Mouse (Mus musculus) intestine, embryonic 14.5 days (tissue): ENCODE measurements around the gene Yrdc. TPM values are rescaled to one million over a fixed set of nuclear protein-coding genes. Genes with fewer than 3 reads are reported as not detected.

ENCODE experiments used
- ATAC-seq: fragments of 200-750 bp; cut with Nextera tagmentation; replicated peaks from 2 replicates; pipeline ENCODE4 v1.8.0; 2017; ENCODE audit warnings: low read depth, moderate number of reproducible peaks, moderate TSS enrichment, moderate library complexity; ENCODE audit not compliant: low FRiP score, low TSS enrichment
- DNase-seq: peaks from one replicate; pipeline ENCODE4 v3.0.0-alpha.2; 2018; ENCODE audit warnings: low spot score
- H3K27ac ChIP-seq: fragments of 300-500 bp; sonication (generic); 2 replicates; pipeline ENCODE4 v1.5.1; 2014; ENCODE audit warnings: low read depth, mild to moderate bottlenecking, control low read depth
- H3K27me3 ChIP-seq: fragments of 300-500 bp; sonication (generic); replicated peaks from 2 replicates; pipeline ENCODE4 v1.6.1; 2014; ENCODE audit warnings: low read length, control low read depth; ENCODE audit not compliant: control insufficient read depth, insufficient read depth
- H3K36me3 ChIP-seq: fragments of 300-500 bp; sonication (generic); 2 replicates; pipeline ENCODE4 v1.6.1; 2014; ENCODE audit warnings: low read length, control low read depth; ENCODE audit not compliant: control insufficient read depth, insufficient read depth
- H3K4me1 ChIP-seq: fragments of 300-500 bp; sonication (generic); replicated peaks from 2 replicates; pipeline ENCODE4 v1.6.1; 2014; ENCODE audit warnings: low read length, control low read depth, mixed read lengths; ENCODE audit not compliant: control insufficient read depth, insufficient read depth
- H3K4me2 ChIP-seq: fragments of 300-500 bp; sonication (generic); 2 replicates; pipeline ENCODE4 v1.6.1; 2014; ENCODE audit warnings: low read length
- H3K4me3 ChIP-seq: fragments of 300-500 bp; sonication (generic); 2 replicates; pipeline ENCODE4 v1.5.1; 2014; ENCODE audit warnings: low read depth, low read length, control low read depth, mixed read lengths
- H3K9ac ChIP-seq: fragments of 300-500 bp; sonication (generic); 2 replicates; pipeline ENCODE4 v1.6.1; 2014; ENCODE audit warnings: mild to moderate bottlenecking, low read length
- H3K9me3 ChIP-seq: fragments of 300-500 bp; sonication (generic); 2 replicates; pipeline ENCODE4 v1.6.1; 2016; ENCODE audit warnings: low read length, control low read depth; ENCODE audit not compliant: control insufficient read depth
- WGBS: fragments of 180-500 bp; shearing (Covaris S2); extraction: QIAGEN DNeasy Blood & Tissue Kit; methylation state at CpG from one replicate; pipeline ENCODE4 v1.1.7; 2014; 5-methylcytosine and 5-hydroxymethylcytosine counted together
- polyA plus RNA-seq: library from polyadenylated mRNA; unstranded; fragments of >200 nt; fragmentation: Nextera tagmentation; extraction: Ambion mirVana; gene quantifications from 2 replicates; pipeline ENCODE4 v1.2.1, GENCODE M21; 2014

Gene Yrdc
- polyA plus RNA-seq, 1 experiment from 2014 or later = 41.7 TPM

DNA sequence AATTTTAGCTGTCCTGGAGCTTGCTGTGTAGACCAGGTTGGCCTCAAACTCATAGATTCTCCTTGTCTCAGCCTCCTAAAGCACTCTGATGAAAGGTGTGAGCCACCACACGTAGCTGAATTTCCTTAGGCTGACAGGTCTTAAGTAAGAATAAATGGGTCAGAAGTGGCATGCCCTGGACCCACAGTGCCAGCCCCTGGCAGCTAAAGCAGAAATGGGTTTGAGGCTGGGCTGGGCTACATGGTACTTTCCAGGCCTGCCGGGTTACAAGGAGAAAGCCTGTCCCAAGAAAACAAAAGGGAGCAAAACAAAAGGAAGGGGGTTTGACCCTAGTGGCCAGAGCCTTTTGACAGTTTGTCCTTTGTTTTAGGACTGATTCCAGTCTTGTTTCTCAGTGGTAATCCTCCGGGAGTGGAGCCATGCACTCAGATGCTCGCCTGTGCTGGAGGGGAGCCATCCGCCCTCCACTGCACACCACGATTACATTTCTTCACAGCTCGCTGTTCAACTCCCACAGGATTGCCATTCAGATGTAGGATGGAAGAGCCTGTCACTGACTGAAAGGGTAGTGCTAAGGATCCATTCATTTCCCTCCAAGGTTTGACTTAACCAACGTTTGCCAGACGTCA is 39.0 kb upstream of the Yrdc start:
- Histone ChIP-seq H3K27ac (no peak overlapping the region), H3K9ac (no peak overlapping the region), H3K36me3 (peaks cover 31% of the 10 kb centered on the region), H3K4me2 (no peak overlapping the region), H3K9me3 (no peaks in the 10 kb centered on the region), H3K4me3 (no peak overlapping the region), H3K27me3 (no peaks in the 10 kb centered on the region), H3K4me1 (no peaks in the 10 kb centered on the region)
- ATAC-seq (no peak), DNase-seq (no peak)
- WGBS = 71% methylated on average over 9 of the region's 9 CpGs

DNA sequence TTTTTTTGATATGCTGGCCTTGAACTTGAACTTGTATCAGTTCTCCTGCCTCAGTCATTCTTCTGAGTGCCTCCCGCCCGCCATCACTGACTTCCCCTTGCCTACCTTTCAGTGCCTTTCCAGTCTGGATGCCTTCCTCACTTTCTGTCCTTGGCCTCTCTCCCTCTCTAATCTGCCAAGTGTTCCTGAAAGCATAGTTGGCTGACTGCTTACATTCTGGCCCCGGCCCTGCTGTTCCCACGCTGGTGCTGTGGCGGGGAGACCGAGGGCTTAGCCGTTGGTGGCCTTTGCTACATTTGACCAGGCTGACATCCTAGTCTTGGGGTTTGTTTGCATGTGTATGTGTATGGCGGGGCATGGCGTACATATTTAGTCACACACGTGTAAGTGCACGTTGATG is 34.6 kb upstream of the Yrdc start:
- ATAC-seq = no peak
- Histone ChIP-seq H3K9ac (no peak overlapping the region), H3K4me3 (no peak overlapping the region), H3K36me3 (peaks cover 24% of the 10 kb centered on the region), H3K4me2 (no peak overlapping the region), H3K9me3 (no peaks in the 10 kb centered on the region), H3K27ac (no peak overlapping the region), H3K27me3 (no peaks in the 10 kb centered on the region), H3K4me1 (no peaks in the 10 kb centered on the region)
- 93% methylated on average over 11 of the region's 11 CpGs for WGBS
- no peak for DNase-seq

DNA sequence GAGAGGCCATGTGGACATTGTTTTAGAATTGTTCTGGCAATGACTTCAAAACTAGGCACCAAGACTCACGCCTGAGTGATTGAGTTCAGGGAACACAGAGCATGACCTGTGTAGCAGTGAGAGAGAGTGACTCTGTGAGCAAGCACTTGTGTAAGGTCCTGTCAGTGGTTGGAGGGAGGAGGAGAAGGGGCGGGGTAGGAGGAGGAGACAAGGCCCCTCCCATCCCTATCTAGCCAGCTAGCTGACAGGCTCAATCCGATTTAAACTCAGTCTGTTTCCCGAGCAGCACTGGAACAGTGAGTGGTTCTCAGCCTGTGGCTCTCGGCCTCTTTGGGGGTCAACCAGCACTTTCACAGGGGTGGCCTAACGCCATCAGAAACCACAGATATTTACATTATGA is 32.7 kb upstream of the Yrdc start:
- H3K9me3 ChIP-seq = no peaks in the 10 kb centered on the region
- H3K4me3 ChIP-seq = no peak overlapping the region
- no peaks in the 10 kb centered on the region for H3K27me3 ChIP-seq
- H3K4me2 ChIP-seq = no peak overlapping the region
- no peaks in the 10 kb centered on the region for H3K4me1 ChIP-seq
- DNase-seq = peak; percentile 61
- peak; percentile 82 for ATAC-seq
- no peak overlapping the region for H3K9ac ChIP-seq
- WGBS = 28% methylated on average over 6 of the region's 6 CpGs
- peaks cover 37% of the 10 kb centered on the region for H3K36me3 ChIP-seq
- H3K27ac ChIP-seq = no peak overlapping the region

DNA sequence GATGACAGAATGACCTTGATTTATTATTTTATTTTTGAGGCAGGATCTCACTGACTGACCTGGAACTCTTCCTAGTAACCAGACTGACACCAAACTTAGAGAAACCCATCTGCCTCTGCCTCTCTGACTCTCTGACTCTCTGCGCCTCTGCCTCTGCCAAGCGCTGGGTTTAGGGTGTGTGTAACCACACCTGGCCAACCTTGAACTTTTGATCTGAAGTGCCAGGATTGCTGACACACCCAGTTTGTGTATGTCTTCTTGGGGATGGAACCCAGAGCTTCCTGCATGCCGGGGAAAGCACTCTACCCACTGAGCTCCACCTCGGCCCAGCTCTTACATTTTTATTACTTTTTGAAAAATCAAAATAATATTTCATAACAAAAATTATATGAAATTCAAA is 31.6 kb upstream of the Yrdc start:
- H3K9me3 ChIP-seq = no peaks in the 10 kb centered on the region
- no peaks in the 10 kb centered on the region for H3K27me3 ChIP-seq
- no peak overlapping the region for H3K4me2 ChIP-seq
- no peak overlapping the region for H3K9ac ChIP-seq
- no peak for ATAC-seq
- no peak for DNase-seq
- no peak overlapping the region for H3K4me3 ChIP-seq
- H3K27ac ChIP-seq = no peak overlapping the region
- H3K36me3 ChIP-seq = peaks cover 47% of the 10 kb centered on the region
- H3K4me1 ChIP-seq = no peaks in the 10 kb centered on the region
- WGBS = 88% methylated on average over 4 of the region's 4 CpGs

DNA sequence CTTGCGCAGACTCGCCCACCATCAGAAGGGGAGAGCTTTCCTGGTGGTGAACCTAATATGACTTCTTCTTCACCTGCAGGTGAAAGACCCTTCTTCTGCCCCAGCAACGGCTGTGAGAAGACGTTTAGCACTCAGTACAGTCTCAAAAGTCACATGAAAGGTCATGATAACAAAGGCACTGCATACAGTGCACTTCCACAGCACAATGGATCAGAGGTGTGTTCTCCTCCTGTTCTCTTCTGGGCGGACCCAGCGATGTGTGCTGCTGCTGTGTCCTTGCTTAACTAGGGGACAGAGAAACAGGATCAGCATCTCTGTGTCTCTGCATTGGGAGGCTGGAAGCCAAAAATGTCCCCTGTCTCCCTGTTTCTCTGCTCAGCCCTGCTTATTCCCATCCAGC is 25.5 kb upstream of the Yrdc start:
- Histone ChIP-seq H3K27ac (no peak overlapping the region), H3K4me2 (no peak overlapping the region), H3K36me3 (peaks cover 72% of the 10 kb centered on the region), H3K27me3 (no peaks in the 10 kb centered on the region), H3K4me3 (no peak overlapping the region), H3K9me3 (no peaks in the 10 kb centered on the region), H3K9ac (no peak overlapping the region), H3K4me1 (no peaks in the 10 kb centered on the region)
- 92% methylated on average over 6 of the region's 6 CpGs for WGBS
- DNase-seq = no peak
- no peak for ATAC-seq

DNA sequence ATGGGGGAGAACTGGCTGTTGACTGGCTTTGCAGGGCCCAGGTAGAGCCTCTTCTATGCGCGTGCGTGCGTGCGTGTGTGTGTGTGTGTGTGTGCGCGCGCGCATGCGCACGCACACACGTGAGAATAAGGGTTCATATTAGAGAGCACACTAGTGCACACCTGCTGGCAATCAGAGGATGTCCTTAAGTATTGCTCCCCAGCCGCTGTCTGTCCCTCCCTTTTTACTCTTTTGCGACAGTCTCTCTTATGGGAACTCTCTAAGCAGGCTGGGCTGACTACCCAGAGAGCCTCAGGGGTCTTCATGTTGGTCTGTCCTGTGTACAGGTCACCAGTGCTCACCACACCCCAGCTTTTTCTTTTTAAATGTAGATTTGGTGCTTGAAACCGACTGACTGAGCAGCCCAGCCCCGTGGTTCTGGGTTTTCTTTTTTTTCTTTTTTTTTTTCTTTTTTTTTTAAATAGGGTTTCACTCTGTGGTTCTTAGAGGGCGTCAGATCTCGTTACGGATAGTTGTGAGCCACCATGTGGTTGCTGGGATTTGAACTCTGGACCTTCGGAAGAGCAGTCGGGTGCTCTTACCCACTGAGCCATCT is 25.0 kb upstream of the Yrdc start:
- H3K4me2 ChIP-seq = no peak overlapping the region
- no peak overlapping the region for H3K27ac ChIP-seq
- DNase-seq (no peak), ATAC-seq (no peak)
- H3K9me3 ChIP-seq = no peaks in the 10 kb centered on the region
- H3K4me3 ChIP-seq = no peak overlapping the region
- H3K36me3 ChIP-seq = peaks cover 71% of the 10 kb centered on the region
- H3K27me3 ChIP-seq = no peaks in the 10 kb centered on the region
- 94% methylated on average over 21 of the region's 21 CpGs for WGBS
- H3K9ac ChIP-seq = no peak overlapping the region
- H3K4me1 ChIP-seq = no peaks in the 10 kb centered on the region

DNA sequence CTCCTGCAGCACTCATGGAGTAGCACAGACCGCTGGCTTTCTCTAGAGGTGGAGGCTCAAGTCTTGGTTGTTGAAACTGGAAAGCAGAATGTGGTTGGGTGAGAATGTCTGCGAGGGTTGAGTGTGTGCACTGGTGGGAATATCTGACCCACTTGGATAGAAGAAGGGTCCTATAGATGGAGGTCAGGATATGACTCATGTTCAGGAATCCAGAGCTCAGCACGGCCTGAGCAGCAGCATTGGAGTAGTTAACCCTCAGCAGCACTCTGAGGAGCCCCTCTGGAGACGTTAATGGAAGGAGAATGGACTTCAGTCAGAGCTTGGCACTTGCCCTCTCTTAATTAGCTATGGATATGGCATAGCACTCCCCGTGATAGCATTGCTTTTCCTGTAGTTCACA is 20.8 kb upstream of the Yrdc start:
- Histone ChIP-seq H3K4me2 (no peak overlapping the region), H3K9me3 (no peaks in the 10 kb centered on the region), H3K4me3 (no peak overlapping the region), H3K27ac (no peak overlapping the region), H3K36me3 (peaks cover 46% of the 10 kb centered on the region), H3K9ac (no peak overlapping the region), H3K27me3 (no peaks in the 10 kb centered on the region), H3K4me1 (no peaks in the 10 kb centered on the region)
- ATAC-seq (no peak), DNase-seq (no peak)
- 70% methylated on average over 5 of the region's 5 CpGs for WGBS

DNA sequence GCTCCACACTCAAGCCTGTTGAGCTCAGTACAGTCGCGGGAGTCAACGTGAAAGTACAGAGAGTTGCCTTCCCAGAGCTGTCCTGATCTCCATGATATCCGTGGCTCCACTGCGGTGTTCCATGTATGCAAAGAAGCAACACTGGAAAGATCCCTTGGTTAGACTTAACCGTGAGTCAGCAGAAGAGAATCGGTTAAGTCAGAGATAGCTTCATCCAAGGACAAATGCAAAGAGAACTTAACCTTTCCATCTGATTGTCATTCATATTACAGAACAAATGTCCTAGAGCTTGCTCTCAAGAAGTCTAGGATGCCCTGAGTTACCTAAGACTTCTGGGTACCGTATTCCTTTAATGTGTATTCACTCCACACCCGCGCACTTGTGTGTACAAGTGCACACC is 17.7 kb upstream of the Yrdc start:
- H3K36me3 ChIP-seq = peaks cover 43% of the 10 kb centered on the region
- no peaks in the 10 kb centered on the region for H3K9me3 ChIP-seq
- ATAC-seq = no peak
- WGBS = 94% methylated on average over 10 of the region's 10 CpGs
- H3K4me2 ChIP-seq = no peak overlapping the region
- H3K4me3 ChIP-seq = no peak overlapping the region
- DNase-seq = no peak
- no peak overlapping the region for H3K9ac ChIP-seq
- no peak overlapping the region for H3K27ac ChIP-seq
- H3K4me1 ChIP-seq = no peaks in the 10 kb centered on the region
- H3K27me3 ChIP-seq = no peaks in the 10 kb centered on the region

DNA sequence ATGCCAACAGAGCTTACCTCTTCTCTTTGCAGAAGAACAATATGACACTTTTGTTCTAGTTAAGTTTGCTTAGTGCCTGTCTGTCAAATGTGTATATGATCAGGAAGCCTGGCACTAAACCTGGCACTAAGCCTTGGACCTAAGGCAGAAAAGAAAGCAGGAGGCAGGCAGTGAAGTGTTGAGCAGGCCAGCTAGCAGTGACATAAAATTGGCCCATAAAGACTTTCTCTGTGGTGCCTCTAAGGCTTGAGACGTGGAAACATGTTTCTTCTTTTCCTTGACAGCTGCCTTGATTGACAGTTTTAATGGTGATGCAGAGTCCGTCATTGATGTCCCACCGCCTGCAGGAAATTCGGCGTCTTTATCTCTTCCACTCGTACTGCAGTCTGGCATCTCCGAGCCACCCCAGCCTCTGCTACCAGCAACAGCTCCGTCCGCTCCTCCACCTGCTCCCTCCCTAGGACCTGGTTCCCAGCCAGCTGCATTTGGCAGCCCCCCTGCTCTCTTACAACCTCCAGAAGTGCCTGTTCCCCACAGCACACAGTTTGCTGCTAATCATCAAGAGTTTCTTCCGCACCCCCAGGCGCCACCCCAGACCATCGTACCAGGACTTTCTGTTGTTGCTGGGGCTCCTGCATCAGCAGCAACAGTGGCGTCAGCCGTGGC is 12.3 kb upstream of the Yrdc start:
- Histone ChIP-seq H3K9ac (no peak overlapping the region), H3K4me3 (no peak overlapping the region), H3K4me2 (no peak overlapping the region), H3K36me3 (peaks cover 50% of the 10 kb centered on the region), H3K9me3 (no peaks in the 10 kb centered on the region), H3K27ac (no peak overlapping the region), H3K4me1 (no peaks in the 10 kb centered on the region), H3K27me3 (no peaks in the 10 kb centered on the region)
- WGBS = 86% methylated on average over 14 of the region's 14 CpGs
- DNase-seq (no peak), ATAC-seq (no peak)
